Mouse (Mus musculus) activated CD4-positive, CD25-positive, alpha-beta regulatory T cell, adult 4 months (primary cell): ENCODE results near the gene Coro1a. TPM values are rescaled to one million over a fixed set of nuclear protein-coding genes. Genes with fewer than 3 reads are reported as not detected.
"Not testable (repeated sequence)": the region's sequence is repeated elsewhere in the genome, so short reads cannot be mapped to it uniquely, and the experiment has no call there.

Source experiments
- ATAC-seq: one replicate; pipeline ENCODE4 v1.8.0; 2017
- polyA plus RNA-seq, 2 experiments: library from polyadenylated mRNA; unstranded; fragments of 100-300 nt; shearing (Covaris generic); gene quantifications; one replicate each; pipeline ENCODE4 v1.2.1; 2017

The Coro1a gene
- polyA plus RNA-seq, 2 experiments from 2014 or later: 2,153 to 2,681 TPM

GRCm38 (mm10) chr7:126704121-126704980, 3.2 kb downstream of the Coro1a start:
- peak; percentile 51 for ATAC-seq

- ATAC-seq: no peak
Measured at GRCm38 (mm10) chr7:126703757-126704077, 3.9 kb downstream of the Coro1a start.

- ATAC-seq: no peak
Measured at GRCm38 (mm10) chr7:126702861-126703756, 4.5 kb downstream of the Coro1a start.

- peak; percentile 60 for ATAC-seq
Measured at GRCm38 (mm10) chr7:126702358-126702757, 5.2 kb downstream of the Coro1a start.

- ATAC-seq: no peak
Measured at GRCm38 (mm10) chr7:126701559-126702357, 5.8 kb downstream of the Coro1a start.

- peak; percentile 32 for ATAC-seq
Measured at GRCm38 (mm10) chr7:126701070-126701469, 6.5 kb downstream of the Coro1a start.

GRCm38 (mm10) chr7:126700063-126701015, 7.2 kb downstream of the Coro1a start:
- no peak for ATAC-seq

GRCm38 (mm10) chr7:126697838-126698237, 9.7 kb downstream of the Coro1a start:
- ATAC-seq: no peak

- no peak for ATAC-seq
Measured at GRCm38 (mm10) chr7:126696886-126697285, 10.7 kb downstream of the Coro1a start.

GRCm38 (mm10) chr7:126696303-126696702, 11.3 kb downstream of the Coro1a start:
- ATAC-seq: no peak

GRCm38 (mm10) chr7:126695631-126696207, 11.9 kb downstream of the Coro1a start, which contains the start of gene Slx1b:
Slx1b (minus strand) TSS chr7:126695784.
- ATAC-seq: peak; percentile 77

- ATAC-seq: peak; percentile 52
Measured at GRCm38 (mm10) chr7:126695210-126695611, 12.4 kb downstream of the Coro1a start, which contains the start of gene Bola2. Bola2 (plus strand) TSS chr7:126695401.

- ATAC-seq: no peak
Measured at GRCm38 (mm10) chr7:126694441-126695051, 13.0 kb downstream of the Coro1a start.

- no peak for ATAC-seq
Measured at GRCm38 (mm10) chr7:126693781-126694180, 13.8 kb downstream of the Coro1a start.

GRCm38 (mm10) chr7:126693256-126693655, 14.3 kb downstream of the Coro1a start:
- ATAC-seq: no peak

GRCm38 (mm10) chr7:126692426-126692825, 15.2 kb downstream of the Coro1a start:
- ATAC-seq: no peak

- no peak for ATAC-seq
Measured at GRCm38 (mm10) chr7:126691676-126692075, 15.9 kb downstream of the Coro1a start.

GRCm38 (mm10) chr7:126690737-126691136, 16.9 kb downstream of the Coro1a start:
- no peak for ATAC-seq

- no peak for ATAC-seq
Measured at GRCm38 (mm10) chr7:126689021-126689420, 18.6 kb downstream of the Coro1a start.

- ATAC-seq: not testable (repeated sequence)
Measured at GRCm38 (mm10) chr7:126688156-126688555, 19.4 kb downstream of the Coro1a start.
